Mouse (Mus musculus) kidney, adult 11 months (tissue): Measurements from ENCODE around the gene Cfap73.

ENCODE experiments used
- DNase-seq: peaks from one replicate; pipeline ENCODE4 v3.0.0; 2022

Gene Cfap73

GRCm38 (mm10) chr5:120634131-120634530 lies at the start of gene Cfap73:
Gene Cfap73 (minus strand): TSS chr5:120634235.
- DNase-seq = no peak

- DNase-seq = no peak
Measured at GRCm38 (mm10) chr5:120682982-120683771, 49.1 kb upstream of the Cfap73 start.

GRCm38 (mm10) chr5:120680918-120681317 lies 46.9 kb upstream of the Cfap73 start:
- DNase-seq = no peak

GRCm38 (mm10) chr5:120679676-120680555 lies 45.9 kb upstream of the Cfap73 start:
- DNase-seq = peak; percentile 81

GRCm38 (mm10) chr5:120677516-120677915 lies 43.5 kb upstream of the Cfap73 start:
- peak; percentile 13 for DNase-seq

GRCm38 (mm10) chr5:120674229-120675145 lies 40.5 kb upstream of the Cfap73 start:
- DNase-seq = no peak

GRCm38 (mm10) chr5:120673626-120674025 lies 39.6 kb upstream of the Cfap73 start:
- peak; percentile 36 for DNase-seq

GRCm38 (mm10) chr5:120671865-120672264 lies 37.8 kb upstream of the Cfap73 start:
- DNase-seq = no peak

GRCm38 (mm10) chr5:120670132-120670531 lies 36.1 kb upstream of the Cfap73 start:
- DNase-seq = no peak

GRCm38 (mm10) chr5:120668761-120669160 lies 34.7 kb upstream of the Cfap73 start:
- DNase-seq = no peak

GRCm38 (mm10) chr5:120664888-120665287 lies 30.9 kb upstream of the Cfap73 start:
- no peak for DNase-seq

- DNase-seq = no peak
Measured at GRCm38 (mm10) chr5:120660816-120661215, 26.8 kb upstream of the Cfap73 start.

GRCm38 (mm10) chr5:120656281-120656751 lies 22.3 kb upstream of the Cfap73 start:
- no peak for DNase-seq

GRCm38 (mm10) chr5:120653873-120654272 lies 19.8 kb upstream of the Cfap73 start:
- DNase-seq = no peak

- DNase-seq = no peak
Measured at GRCm38 (mm10) chr5:120652915-120653701, 19.1 kb upstream of the Cfap73 start.

GRCm38 (mm10) chr5:120651230-120651629 lies 17.2 kb upstream of the Cfap73 start:
- DNase-seq = no peak

- no peak for DNase-seq
Measured at GRCm38 (mm10) chr5:120649938-120650337, 15.9 kb upstream of the Cfap73 start.

GRCm38 (mm10) chr5:120649374-120649933 lies 15.4 kb upstream of the Cfap73 start:
- no peak for DNase-seq

- DNase-seq = peak; percentile 28
Measured at GRCm38 (mm10) chr5:120648569-120649373, 14.7 kb upstream of the Cfap73 start, which contains the start of gene Rasal1. Gene Rasal1 (plus strand): TSS chr5:120648812.

GRCm38 (mm10) chr5:120647814-120648491 lies 13.9 kb upstream of the Cfap73 start:
- peak; percentile 46 for DNase-seq
